Comparison of ENCODE assay signal across 31 mouse cellular contexts in the genomic region with DNA sequence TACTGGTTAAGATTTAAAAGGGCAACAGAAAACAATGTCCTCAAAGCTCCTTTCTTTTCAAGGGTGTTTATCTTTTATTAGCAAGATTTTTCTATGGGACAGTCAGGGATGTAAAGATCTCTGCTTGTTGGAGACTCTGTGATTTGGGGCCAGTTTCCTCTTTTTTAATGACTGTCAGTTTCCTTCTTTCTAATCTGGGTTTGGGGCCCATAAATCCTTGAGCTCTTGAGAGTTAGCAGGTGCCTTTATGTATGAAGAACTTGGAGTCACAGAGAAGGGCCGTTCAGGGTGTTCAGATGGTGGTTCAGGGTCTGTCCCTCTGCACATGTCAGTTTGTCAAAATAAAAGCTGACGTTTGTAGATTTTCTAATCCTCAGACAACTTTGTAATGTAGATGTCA. TPM values are rescaled to one million over a fixed set of nuclear protein-coding genes. Genes with fewer than 3 reads are reported as not detected.
"Had no signal": no experiment of that assay in that cellular context is flagged by ENCODE, and none has a peak within 500 bp of the region (broad histone marks: within the 10 kb centered on the region; RNA-seq: fewer than 3 reads in every experiment).

No protein-coding gene starts in this region.

- H3K9ac ChIP-seq: kidney, embryonic 15.5 days; liver, embryonic 13.5 days; midbrain, embryonic 15.5 days; neural tube, embryonic 13.5 days had no signal

- H3K4me2 ChIP-seq: kidney, embryonic 15.5 days; liver, embryonic 13.5 days; midbrain, embryonic 15.5 days; neural tube, embryonic 13.5 days had no signal

- H3K9me3 ChIP-seq: kidney, embryonic 15.5 days; liver, embryonic 13.5 days; midbrain, embryonic 10.5 days; midbrain, embryonic 15.5 days; neural tube, embryonic 13.5 days had no signal

- ATAC-seq: midbrain, embryonic 15.5 days had no signal

- H3K36me3 ChIP-seq: kidney, embryonic 15.5 days; liver, embryonic 13.5 days; midbrain, embryonic 10.5 days; midbrain, embryonic 15.5 days; neural tube, embryonic 13.5 days had no signal

- DNase-seq: kidney, adult 8-10 months; kidney, postnatal 10 days; kidney, postnatal 36 days; layer of hippocampus, postnatal 36 days; liver, embryonic 13.5 days; lung, adult 2 months; lung, postnatal 14 days; lung, postnatal 4 days; thymus, adult 18-20 months; thymus, postnatal 36 days had no signal

- H3K27ac ChIP-seq: kidney, embryonic 15.5 days; left cerebral cortex, adult 2 months; liver, embryonic 13.5 days; midbrain, embryonic 10.5 days; midbrain, embryonic 15.5 days; neural tube, embryonic 13.5 days had no signal

- H3K4me3 ChIP-seq: kidney, embryonic 15.5 days; left cerebral cortex, adult 2 months; liver, embryonic 13.5 days; megakaryocyte, embryonic 14.5 days; midbrain, embryonic 10.5 days; midbrain, embryonic 15.5 days; neural tube, embryonic 13.5 days had no signal

- H3K27me3 ChIP-seq: kidney, embryonic 15.5 days; liver, embryonic 13.5 days; midbrain, embryonic 15.5 days; neural tube, embryonic 13.5 days had no signal

- H3K4me1 ChIP-seq: kidney, embryonic 15.5 days; liver, embryonic 13.5 days; midbrain, embryonic 10.5 days; midbrain, embryonic 15.5 days; neural tube, embryonic 13.5 days had no signal

RNA-seq across cellular contexts. Expression of gene Gm11214, which starts 11.9 kb away (rescaled TPM):
- total RNA-seq: layer of hippocampus, adult 8-10 months; layer of hippocampus, postnatal 10 days; layer of hippocampus, postnatal 36 days; left cerebral cortex, adult 2 months; left cerebral cortex, postnatal 10 days; left cerebral cortex, postnatal 36 days; liver, adult 2 months; neutrophil, adult 5-6 weeks had no signal
- polyA plus RNA-seq: kidney, embryonic 15.5 days; limb, embryonic 11.5 days; limb, embryonic 14.5 days; liver, adult 2 months; liver, embryonic 13.5 days; liver, embryonic 16.5 days; lung, adult 2 months; lung, embryonic 16.5 days; midbrain, embryonic 10.5 days; midbrain, embryonic 15.5 days; neural tube, embryonic 13.5 days; small intestine, adult 2 months; spleen, adult 2 months; stomach, embryonic 16.5 days; testis, adult 2 months; urinary bladder, adult 2 months had no signal

RNA-seq across cellular contexts. Expression of gene Tex48, which starts 52.9 kb away (rescaled TPM):
- total RNA-seq: layer of hippocampus, adult 8-10 months; layer of hippocampus, postnatal 10 days; layer of hippocampus, postnatal 36 days; left cerebral cortex, adult 2 months; left cerebral cortex, postnatal 10 days; left cerebral cortex, postnatal 36 days; liver, adult 2 months; neutrophil, adult 5-6 weeks had no signal
- polyA plus RNA-seq: kidney, embryonic 15.5 days; limb, embryonic 11.5 days; limb, embryonic 14.5 days; liver, adult 2 months; liver, embryonic 13.5 days; liver, embryonic 16.5 days; lung, adult 2 months; lung, embryonic 16.5 days; midbrain, embryonic 10.5 days; midbrain, embryonic 15.5 days; neural tube, embryonic 13.5 days; small intestine, adult 2 months; spleen, adult 2 months; stomach, embryonic 16.5 days; urinary bladder, adult 2 months had no signal
